Mouse (Mus musculus) heart, adult 2 months (tissue): ENCODE data around the gene Pxdc1.

Experiments
- CTCF ChIP-seq: fragments of 200-600 bp; IDR thresholded peaks from 2 replicates; pipeline ENCODE4 v1.8.1; 2022; ENCODE audit warnings: antibody characterized with exemption, mild to moderate bottlenecking, moderate library complexity
- POLR2A ChIP-seq: fragments of 200-500 bp; IDR thresholded peaks from 2 replicates; pipeline ENCODE4 v1.6.1; 2011; ENCODE audit warnings: mild to moderate bottlenecking, low read depth, low read length, control low read depth; ENCODE audit not compliant: insufficient read depth

GRCm38 (mm10) chr13:34646240-34646750 lies 7.0 kb downstream of the Pxdc1 start:
- TF ChIP-seq CTCF (no peak), POLR2A (no peak)
